Mouse (Mus musculus): ENCODE measurements at regions not wholly inside any gene's neighbourhood (a gene's known extent, or its start where the extent isn't known, plus 50 kb on each side); places are given as distances from the start of the nearest gene placed in this dataset.

GRCm38 (mm10) chr8:103985640-103986039 lies 115.8 kb upstream of the Cdh5 start:
- no peaks in the 10 kb centered on the region; the same call in 1 of the 2 replicates for H3K9me3 ChIP-seq (replicated peaks; ENCODE audit: control insufficient read depth, low read length, poor library complexity, severe bottlenecking)
- H3K4me1 ChIP-seq (ENCODE audit: control insufficient read depth, insufficient read depth, low read length): no peaks in the 10 kb centered on the region
- no peaks in the 10 kb centered on the region for H3K27me3 ChIP-seq (ENCODE audit: control insufficient read depth, insufficient read depth, low read depth, low read length)
- no peak overlapping the region for H3K4me2 ChIP-seq (ENCODE audit: low read length)
- H3K27ac ChIP-seq (ENCODE audit: low read length): no peak overlapping the region
- H3K36me3 ChIP-seq (ENCODE audit: control insufficient read depth, insufficient read depth, low read length): no peaks in the 10 kb centered on the region
- 97% methylated on average over 2 of the region's 2 CpGs for WGBS
- H3K9ac ChIP-seq (ENCODE audit: low read depth, low read length): no peak overlapping the region
- H3K4me3 ChIP-seq (ENCODE audit: low read depth, low read length): no peak overlapping the region
- ATAC-seq: no peak

GRCm38 (mm10) chr8:103993897-103994296 lies 107.5 kb upstream of the Cdh5 start:
- H3K4me3 ChIP-seq (ENCODE audit: low read depth, low read length): no peak overlapping the region
- no peak for ATAC-seq
- WGBS: 87% methylated on average over 2 of the region's 2 CpGs
- H3K9me3 ChIP-seq (replicated peaks; ENCODE audit: control insufficient read depth, low read length, poor library complexity, severe bottlenecking): no peaks in the 10 kb centered on the region
- H3K9ac ChIP-seq (ENCODE audit: low read depth, low read length): no peak overlapping the region
- no peak overlapping the region for H3K27ac ChIP-seq (ENCODE audit: low read length)
- H3K4me1 ChIP-seq (ENCODE audit: control insufficient read depth, insufficient read depth, low read length): no peaks in the 10 kb centered on the region
- H3K4me2 ChIP-seq (ENCODE audit: low read length): no peak overlapping the region
- H3K27me3 ChIP-seq (ENCODE audit: control insufficient read depth, insufficient read depth, low read depth, low read length): no peaks in the 10 kb centered on the region
- no peaks in the 10 kb centered on the region for H3K36me3 ChIP-seq (ENCODE audit: control insufficient read depth, insufficient read depth, low read length)

GRCm38 (mm10) chr8:103998143-103998542 lies 103.3 kb upstream of the Cdh5 start:
- Histone ChIP-seq H3K4me1 (ENCODE audit: control insufficient read depth, insufficient read depth, low read length) (no peaks in the 10 kb centered on the region), H3K36me3 (ENCODE audit: control insufficient read depth, insufficient read depth, low read length) (no peaks in the 10 kb centered on the region), H3K27me3 (ENCODE audit: control insufficient read depth, insufficient read depth, low read depth, low read length) (no peaks in the 10 kb centered on the region), H3K4me3 (ENCODE audit: low read depth, low read length) (no peak overlapping the region), H3K4me2 (ENCODE audit: low read length) (no peak overlapping the region), H3K9ac (ENCODE audit: low read depth, low read length) (no peak overlapping the region), H3K9me3 (replicated peaks; ENCODE audit: control insufficient read depth, low read length, poor library complexity, severe bottlenecking) (no peaks in the 10 kb centered on the region), H3K27ac (ENCODE audit: low read length) (no peak overlapping the region)
- 92% methylated on average over 6 of the region's 6 CpGs for WGBS
- no peak for ATAC-seq

GRCm38 (mm10) chr8:104007209-104007608 lies 94.2 kb upstream of the Cdh5 start:
- H3K9ac ChIP-seq (ENCODE audit: low read depth, low read length): no peak overlapping the region
- no peaks in the 10 kb centered on the region for H3K27me3 ChIP-seq (ENCODE audit: control insufficient read depth, insufficient read depth, low read depth, low read length)
- H3K9me3 ChIP-seq (replicated peaks; ENCODE audit: control insufficient read depth, low read length, poor library complexity, severe bottlenecking): no peaks in the 10 kb centered on the region
- 75% methylated on average over 2 of the region's 2 CpGs for WGBS
- no peak overlapping the region for H3K4me2 ChIP-seq (ENCODE audit: low read length)
- no peak overlapping the region for H3K27ac ChIP-seq (ENCODE audit: low read length)
- no peak overlapping the region for H3K4me3 ChIP-seq (ENCODE audit: low read depth, low read length)
- no peaks in the 10 kb centered on the region for H3K4me1 ChIP-seq (ENCODE audit: control insufficient read depth, insufficient read depth, low read length)
- no peaks in the 10 kb centered on the region for H3K36me3 ChIP-seq (ENCODE audit: control insufficient read depth, insufficient read depth, low read length)
- ATAC-seq: no peak

- no peaks in the 10 kb centered on the region for H3K4me1 ChIP-seq (ENCODE audit: control insufficient read depth, insufficient read depth, low read length)
- no peak overlapping the region for H3K4me2 ChIP-seq (ENCODE audit: low read length)
- ATAC-seq: no peak
- no peak overlapping the region for H3K27ac ChIP-seq (ENCODE audit: low read length)
- 64% methylated on average over 5 of the region's 5 CpGs for WGBS
- no peaks in the 10 kb centered on the region for H3K27me3 ChIP-seq (ENCODE audit: control insufficient read depth, insufficient read depth, low read depth, low read length)
- H3K36me3 ChIP-seq (ENCODE audit: control insufficient read depth, insufficient read depth, low read length): no peaks in the 10 kb centered on the region
- H3K4me3 ChIP-seq (ENCODE audit: low read depth, low read length): no peak overlapping the region
- H3K9me3 ChIP-seq (replicated peaks; ENCODE audit: control insufficient read depth, low read length, poor library complexity, severe bottlenecking): no peaks in the 10 kb centered on the region
- no peak overlapping the region for H3K9ac ChIP-seq (ENCODE audit: low read depth, low read length)
These were observed 92.7 kb upstream of the Cdh5 start for GRCm38 (mm10) chr8:104008756-104009155.

GRCm38 (mm10) chr8:104009306-104009705 lies 92.1 kb upstream of the Cdh5 start:
- Histone ChIP-seq H3K4me2 (ENCODE audit: low read length) (no peak overlapping the region), H3K4me1 (ENCODE audit: control insufficient read depth, insufficient read depth, low read length) (no peaks in the 10 kb centered on the region), H3K27ac (ENCODE audit: low read length) (no peak overlapping the region), H3K27me3 (ENCODE audit: control insufficient read depth, insufficient read depth, low read depth, low read length) (no peaks in the 10 kb centered on the region), H3K36me3 (ENCODE audit: control insufficient read depth, insufficient read depth, low read length) (no peaks in the 10 kb centered on the region), H3K9ac (ENCODE audit: low read depth, low read length) (no peak overlapping the region), H3K4me3 (ENCODE audit: low read depth, low read length) (no peak overlapping the region), H3K9me3 (replicated peaks; ENCODE audit: control insufficient read depth, low read length, poor library complexity, severe bottlenecking) (no peaks in the 10 kb centered on the region)
- ATAC-seq: no peak
- 94% methylated on average over 6 of the region's 6 CpGs for WGBS

- Histone ChIP-seq H3K27ac (ENCODE audit: low read length) (no peak overlapping the region), H3K9ac (ENCODE audit: low read depth, low read length) (no peak overlapping the region), H3K9me3 (replicated peaks; ENCODE audit: control insufficient read depth, low read length, poor library complexity, severe bottlenecking) (no peaks in the 10 kb centered on the region), H3K27me3 (ENCODE audit: control insufficient read depth, insufficient read depth, low read depth, low read length) (no peaks in the 10 kb centered on the region), H3K4me1 (ENCODE audit: control insufficient read depth, insufficient read depth, low read length) (no peaks in the 10 kb centered on the region), H3K4me2 (ENCODE audit: low read length) (no peak overlapping the region), H3K36me3 (ENCODE audit: control insufficient read depth, insufficient read depth, low read length) (no peaks in the 10 kb centered on the region), H3K4me3 (ENCODE audit: low read depth, low read length) (no peak overlapping the region)
- ATAC-seq: no peak
- 87% methylated on average over 7 of the region's 7 CpGs for WGBS
These were observed 79.2 kb upstream of the Cdh5 start for GRCm38 (mm10) chr8:104022231-104022630.

GRCm38 (mm10) chr8:104022691-104023509 lies 78.5 kb upstream of the Cdh5 start:
- Histone ChIP-seq H3K9ac (ENCODE audit: low read depth, low read length) (no peak overlapping the region), H3K36me3 (ENCODE audit: control insufficient read depth, insufficient read depth, low read length) (no peaks in the 10 kb centered on the region), H3K27me3 (ENCODE audit: control insufficient read depth, insufficient read depth, low read depth, low read length) (no peaks in the 10 kb centered on the region), H3K4me1 (ENCODE audit: control insufficient read depth, insufficient read depth, low read length) (no peaks in the 10 kb centered on the region), H3K4me3 (ENCODE audit: low read depth, low read length) (no peak overlapping the region), H3K4me2 (ENCODE audit: low read length) (no peak overlapping the region), H3K27ac (ENCODE audit: low read length) (no peak overlapping the region), H3K9me3 (replicated peaks; ENCODE audit: control insufficient read depth, low read length, poor library complexity, severe bottlenecking) (no peaks in the 10 kb centered on the region)
- WGBS: 73% methylated on average over 9 of the region's 9 CpGs
- no peak for ATAC-seq

GRCm38 (mm10) chr8:104027161-104027821 lies 74.1 kb upstream of the Cdh5 start:
- 62% methylated on average over 11 of the region's 11 CpGs for WGBS
- no peak for ATAC-seq

More at GRCm38 (mm10) chr8:104027161-104027821, 74.1 kb upstream of the Cdh5 start:
- H3K36me3 ChIP-seq (ENCODE audit: control insufficient read depth, insufficient read depth, low read length): no peaks in the 10 kb centered on the region
- no peaks in the 10 kb centered on the region for H3K4me1 ChIP-seq (ENCODE audit: control insufficient read depth, insufficient read depth, low read length)
- no peaks in the 10 kb centered on the region; the same call in 1 of the 2 replicates for H3K9me3 ChIP-seq (replicated peaks; ENCODE audit: control insufficient read depth, low read length, poor library complexity, severe bottlenecking)
- 0 out of 2 replicates have a peak overlapping the region, but pooled peaks have one; percentile 3 for H3K27ac ChIP-seq (ENCODE audit: low read length)
- H3K4me2 ChIP-seq (ENCODE audit: low read length): no peak overlapping the region
- H3K9ac ChIP-seq (ENCODE audit: low read depth, low read length): no peak overlapping the region
- no peak overlapping the region for H3K4me3 ChIP-seq (ENCODE audit: low read depth, low read length)
- no peaks in the 10 kb centered on the region for H3K27me3 ChIP-seq (ENCODE audit: control insufficient read depth, insufficient read depth, low read depth, low read length)
